Mouse (Mus musculus) forebrain, embryonic 15.5 days (tissue): ENCODE data around the gene Serping1. TPM values are rescaled to one million over a fixed set of nuclear protein-coding genes. Genes with fewer than 3 reads are reported as not detected.

Experiments used
- ATAC-seq: fragments of 200-750 bp; cut with Nextera tagmentation; replicated peaks from 2 replicates; pipeline ENCODE4 v1.8.0; 2017; ENCODE audit warnings: mild to moderate bottlenecking, moderate TSS enrichment, moderate library complexity
- H3K27ac ChIP-seq: fragments of 300-500 bp; sonication (generic); replicated peaks from 2 replicates; pipeline ENCODE4 v1.5.1; 2015; ENCODE audit warnings: mild to moderate bottlenecking, inconsistent platforms
- H3K27me3 ChIP-seq: fragments of 300-500 bp; sonication (generic); 2 replicates; pipeline ENCODE4 v1.6.1; 2015; ENCODE audit warnings: inconsistent platforms
- H3K36me3 ChIP-seq: fragments of 300-500 bp; sonication (generic); 2 replicates; pipeline ENCODE4 v1.6.1; 2015; ENCODE audit warnings: mild to moderate bottlenecking, inconsistent platforms
- H3K4me1 ChIP-seq: fragments of 300-500 bp; sonication (generic); 2 replicates; pipeline ENCODE4 v1.6.1; 2015; ENCODE audit warnings: inconsistent platforms
- H3K4me2 ChIP-seq: fragments of 300-500 bp; sonication (generic); replicated peaks from 2 replicates; pipeline ENCODE4 v1.6.1; 2015; ENCODE audit warnings: mild to moderate bottlenecking, inconsistent platforms
- H3K4me3 ChIP-seq: fragments of 300-500 bp; sonication (generic); 2 replicates; pipeline ENCODE4 v1.5.1; 2015; ENCODE audit warnings: mild to moderate bottlenecking, inconsistent platforms
- H3K9ac ChIP-seq: fragments of 300-500 bp; sonication (generic); replicated peaks from 2 replicates; pipeline ENCODE4 v1.6.1; 2015; ENCODE audit warnings: mild to moderate bottlenecking, inconsistent platforms
- H3K9me3 ChIP-seq: fragments of 300-500 bp; sonication (generic); 2 replicates; pipeline ENCODE4 v1.6.1; 2016; ENCODE audit warnings: inconsistent platforms
- WGBS: fragments of 180-500 bp; shearing (Covaris S2); methylation state at CpG from one replicate; pipeline ENCODE4 v1.1.7; 2015; ENCODE audit warnings: mixed read lengths; 5-methylcytosine and 5-hydroxymethylcytosine counted together
- polyA plus RNA-seq: library from polyadenylated mRNA; unstranded; fragments of >200 nt; fragmentation: Nextera tagmentation; extraction: Ambion mirVana; gene quantifications from 2 replicates; pipeline ENCODE4 v1.2.1, GENCODE M21; 2015

The Serping1 gene
- polyA plus RNA-seq, 1 experiment from 2014 or later = 21.7 TPM

DNA sequence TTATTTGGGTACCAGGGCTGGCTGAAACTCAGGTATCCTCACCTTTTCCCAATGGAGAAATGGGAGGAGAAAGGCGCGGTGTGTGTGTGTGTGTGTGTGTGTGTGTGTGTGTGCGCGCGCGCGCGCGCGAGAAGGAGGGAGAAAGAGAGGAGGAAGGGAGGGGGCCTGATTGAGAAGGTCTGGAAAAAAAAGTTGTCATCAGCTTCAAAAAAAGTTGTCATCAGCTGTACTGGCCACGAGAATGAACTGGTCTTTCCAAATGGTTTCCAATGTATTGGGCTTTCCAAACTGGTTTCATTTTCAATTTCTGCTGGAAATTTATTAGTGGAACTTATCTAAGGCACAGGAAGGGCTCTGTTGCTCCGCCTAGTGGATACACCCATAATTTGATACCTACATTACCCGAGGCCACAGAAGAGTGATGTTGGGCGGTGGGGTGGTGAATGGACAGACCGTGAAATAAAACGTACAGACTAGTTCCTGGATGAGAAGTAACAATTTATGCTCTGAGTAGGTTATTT is 23.9 kb upstream of the Serping1 start:
- no peaks in the 10 kb centered on the region for H3K9me3 ChIP-seq
- H3K27ac ChIP-seq = no peak overlapping the region
- peak overlapping the region; percentile 53 for H3K9ac ChIP-seq
- no peaks in the 10 kb centered on the region for H3K27me3 ChIP-seq
- ATAC-seq = peak; percentile 70
- peak overlapping the region; percentile 90 for H3K4me2 ChIP-seq
- under 1% methylated on average over 16 of the region's 16 CpGs for WGBS
- peaks cover 9% of the 10 kb centered on the region for H3K4me1 ChIP-seq
- no peaks in the 10 kb centered on the region for H3K36me3 ChIP-seq
- H3K4me3 ChIP-seq = peak overlapping the region; percentile 53

DNA sequence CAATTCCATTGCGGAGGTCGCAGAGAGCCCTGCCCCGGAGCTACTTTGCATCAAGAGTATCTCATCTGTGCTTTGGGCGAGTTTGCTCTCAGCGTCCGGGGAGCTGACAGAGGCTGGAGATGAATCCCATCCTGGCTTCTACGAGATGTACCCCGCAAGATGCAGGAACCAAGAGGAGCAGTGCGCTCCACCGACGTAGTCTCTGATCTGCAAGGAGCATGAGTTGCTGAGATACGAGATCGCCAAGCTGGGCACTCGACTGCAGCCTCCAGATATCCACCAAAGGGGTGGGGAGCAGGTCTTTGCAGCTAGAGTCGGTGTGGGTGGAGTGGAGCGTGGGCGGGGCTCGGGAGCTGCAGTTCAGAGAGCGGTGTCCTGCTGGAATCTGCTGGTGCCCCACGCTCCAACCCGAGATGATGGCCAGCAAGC is 23.3 kb upstream of the Serping1 start, which contains the start of gene Ube2l6:
TSS of gene Ube2l6 (plus strand) at position 336 of the 429 bp plus-strand sequence.
- Histone ChIP-seq H3K27me3 (no peaks in the 10 kb centered on the region), H3K36me3 (no peaks in the 10 kb centered on the region), H3K4me3 (peak within 1 kb of the TSS; percentile 53), H3K27ac (0 out of 2 replicates have a peak within 1 kb of the TSS, but pooled peaks have one; percentile 49), H3K9ac (peak within 1 kb of the TSS; percentile 53), H3K9me3 (no peaks in the 10 kb centered on the region), H3K4me1 (peaks cover 9% of the 10 kb centered on the region), H3K4me2 (peak within 1 kb of the TSS; percentile 90)
- ATAC-seq = peak; percentile 77
- under 1% methylated on average over 21 of the region's 21 CpGs for WGBS

DNA sequence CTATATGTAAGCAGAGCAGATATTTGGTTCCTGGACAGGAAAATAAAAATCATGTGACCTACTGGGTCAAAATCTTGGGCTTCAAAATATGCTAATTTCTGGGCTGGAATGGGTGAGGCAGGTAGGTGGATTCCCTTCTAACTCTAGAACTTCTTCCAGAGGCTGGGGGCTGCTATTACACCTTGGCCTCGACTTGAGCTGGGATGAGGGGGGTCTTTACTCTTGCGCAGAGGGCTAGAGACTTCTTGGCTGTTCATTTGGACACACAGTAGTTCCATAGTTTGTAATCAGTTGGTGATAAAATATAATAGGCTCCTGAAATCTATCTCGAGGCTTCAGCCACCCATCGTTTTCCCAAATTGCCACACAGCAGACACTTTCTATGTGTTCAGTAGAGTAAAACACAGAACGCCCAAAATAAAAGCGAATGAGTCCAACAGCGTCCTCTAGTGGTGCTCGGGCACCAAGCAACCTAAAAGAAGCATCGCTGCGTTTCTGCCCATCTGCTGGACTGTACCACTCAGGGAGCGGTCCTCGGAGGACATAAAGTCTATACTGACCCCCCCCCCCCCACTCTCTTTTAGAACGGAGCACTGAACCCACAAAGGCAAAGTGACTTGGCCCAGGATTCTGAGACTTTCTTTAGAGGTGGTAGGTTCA is 22.7 kb upstream of the Serping1 start:
- Histone ChIP-seq H3K9me3 (no peaks in the 10 kb centered on the region), H3K27ac (0 out of 2 replicates have a peak overlapping the region, but pooled peaks have one; percentile 49), H3K4me1 (peaks cover 9% of the 10 kb centered on the region), H3K36me3 (no peaks in the 10 kb centered on the region), H3K4me3 (peak overlapping the region; percentile 53), H3K9ac (peak overlapping the region; percentile 53), H3K27me3 (no peaks in the 10 kb centered on the region), H3K4me2 (peak overlapping the region; percentile 90)
- peak; percentile 72 for ATAC-seq
- 7% methylated on average over 13 of the region's 13 CpGs for WGBS

DNA sequence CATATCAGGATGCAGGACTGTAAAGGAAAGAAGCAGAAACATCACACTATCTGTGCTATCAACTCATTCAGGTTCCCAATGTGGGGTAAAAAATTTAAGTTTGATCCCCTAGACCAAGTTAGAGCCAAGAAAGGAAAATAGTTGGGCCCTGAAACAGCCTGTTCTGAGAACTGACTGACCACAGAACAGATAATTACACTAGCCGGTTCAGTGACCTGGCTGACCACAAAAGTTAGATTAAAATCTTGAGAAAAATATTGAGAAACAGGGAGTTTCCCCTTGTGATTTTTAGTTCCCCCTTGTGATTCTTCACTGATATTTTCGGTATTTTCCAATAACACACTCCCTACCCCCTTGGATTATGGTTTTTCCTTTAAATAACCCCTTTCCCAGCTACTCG is 18.6 kb upstream of the Serping1 start:
- H3K36me3 ChIP-seq = no peaks in the 10 kb centered on the region
- 88% methylated on average over 3 of the region's 3 CpGs for WGBS
- no peak overlapping the region for H3K27ac ChIP-seq
- no peak overlapping the region for H3K9ac ChIP-seq
- H3K9me3 ChIP-seq = no peaks in the 10 kb centered on the region
- no peak for ATAC-seq
- no peak overlapping the region for H3K4me3 ChIP-seq
- no peak overlapping the region for H3K4me2 ChIP-seq
- peaks cover 5% of the 10 kb centered on the region for H3K4me1 ChIP-seq
- H3K27me3 ChIP-seq = no peaks in the 10 kb centered on the region

DNA sequence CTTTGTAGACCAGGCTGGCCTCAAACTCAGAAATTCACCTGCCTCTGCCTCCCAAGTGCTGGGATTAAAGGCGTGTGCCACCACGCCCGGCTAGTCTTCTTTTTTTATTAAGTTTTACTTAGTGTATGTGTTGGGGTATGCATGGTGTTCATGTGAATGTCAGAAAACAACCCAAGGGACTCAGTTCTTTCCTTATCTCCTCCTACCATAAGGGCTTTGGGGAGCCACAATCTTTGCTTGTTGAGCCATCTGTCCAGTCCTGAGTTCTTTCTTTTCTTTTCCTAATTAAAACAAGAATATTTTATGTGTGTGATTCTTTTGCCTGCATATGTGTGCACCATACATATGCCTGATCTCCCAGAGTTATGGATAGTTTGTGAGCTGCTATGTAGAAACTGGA is 17.9 kb upstream of the Serping1 start:
- no peak overlapping the region for H3K4me2 ChIP-seq
- no peak for ATAC-seq
- H3K4me3 ChIP-seq = no peak overlapping the region
- 94% methylated on average over 3 of the region's 3 CpGs for WGBS
- no peaks in the 10 kb centered on the region for H3K36me3 ChIP-seq
- no peaks in the 10 kb centered on the region for H3K9me3 ChIP-seq
- H3K27ac ChIP-seq = no peak overlapping the region
- H3K4me1 ChIP-seq = peaks cover 2% of the 10 kb centered on the region; the same call in 1 of the 2 replicates
- no peak overlapping the region for H3K9ac ChIP-seq
- H3K27me3 ChIP-seq = no peaks in the 10 kb centered on the region

DNA sequence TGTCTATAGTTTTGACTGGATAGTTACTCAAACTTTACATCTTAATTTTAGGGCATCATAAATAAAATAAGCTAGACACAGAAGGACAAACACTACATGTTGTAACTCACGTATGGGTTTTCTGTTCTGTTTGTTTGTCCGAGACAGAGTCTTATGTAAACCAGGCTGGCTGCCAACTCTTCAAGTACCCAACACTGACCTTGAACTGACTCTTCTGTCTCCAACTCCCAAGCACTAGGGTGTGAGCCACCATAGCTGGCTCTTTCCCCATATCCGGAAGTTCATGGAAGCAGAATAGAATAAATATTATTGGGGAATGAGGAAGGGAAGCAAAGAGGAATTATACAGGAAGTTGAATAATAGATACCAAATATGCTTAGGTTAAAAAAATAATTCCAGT is 17.3 kb upstream of the Serping1 start:
- no peak for ATAC-seq
- Histone ChIP-seq H3K4me1 (no peaks in the 10 kb centered on the region), H3K27me3 (no peaks in the 10 kb centered on the region), H3K4me3 (no peak overlapping the region), H3K27ac (no peak overlapping the region), H3K4me2 (no peak overlapping the region), H3K9ac (no peak overlapping the region), H3K36me3 (no peaks in the 10 kb centered on the region), H3K9me3 (no peaks in the 10 kb centered on the region)
- WGBS = 89% methylated on average over 3 of the region's 3 CpGs

DNA sequence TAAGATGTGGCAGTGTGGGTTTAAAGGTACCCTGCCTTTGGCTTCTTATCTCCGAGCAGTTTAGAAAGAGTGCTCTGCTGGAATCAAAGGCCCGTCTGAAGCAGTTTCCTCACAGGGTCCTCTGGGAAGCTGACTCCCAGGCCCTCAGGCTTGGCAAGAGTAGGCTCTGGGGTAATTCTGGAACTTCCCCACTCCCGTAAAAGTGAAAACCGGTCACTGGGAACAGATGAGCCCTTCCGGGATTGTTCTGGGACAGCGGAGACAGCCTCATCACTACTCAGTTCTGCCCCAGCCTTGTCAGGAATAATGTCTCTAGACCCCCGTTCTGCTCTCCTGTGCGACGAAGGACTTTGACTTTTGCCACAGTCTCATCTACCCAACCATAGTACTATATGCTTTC is 15.2 kb upstream of the Serping1 start:
- H3K4me2 ChIP-seq = no peak overlapping the region
- H3K27me3 ChIP-seq = no peaks in the 10 kb centered on the region
- no peak for ATAC-seq
- H3K4me3 ChIP-seq = no peak overlapping the region
- H3K9me3 ChIP-seq = no peaks in the 10 kb centered on the region
- 59% methylated on average over 9 of the region's 9 CpGs for WGBS
- H3K27ac ChIP-seq = no peak overlapping the region
- H3K4me1 ChIP-seq = no peaks in the 10 kb centered on the region
- no peak overlapping the region for H3K9ac ChIP-seq
- no peaks in the 10 kb centered on the region for H3K36me3 ChIP-seq

DNA sequence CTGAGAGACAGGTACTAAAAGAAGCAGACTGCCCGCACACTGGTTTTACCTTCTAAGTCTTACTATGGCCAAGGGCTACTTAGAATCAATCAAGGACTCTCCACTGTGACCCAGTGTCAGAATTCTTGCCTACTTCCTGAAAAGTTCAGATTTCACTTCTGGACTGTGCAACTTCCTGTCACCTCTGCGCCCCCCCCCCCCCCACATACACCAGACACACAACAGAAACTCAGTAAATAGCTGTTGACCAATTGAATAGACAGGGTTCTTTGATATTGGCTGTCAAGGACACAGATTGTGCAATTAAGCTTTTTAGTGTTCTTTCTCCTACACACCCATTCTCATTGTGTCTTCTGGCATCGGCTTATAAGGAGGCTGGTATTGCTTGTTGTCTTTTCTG is 13.1 kb upstream of the Serping1 start:
- Histone ChIP-seq H3K27me3 (no peaks in the 10 kb centered on the region), H3K4me2 (no peak overlapping the region), H3K36me3 (no peaks in the 10 kb centered on the region), H3K4me1 (no peaks in the 10 kb centered on the region), H3K27ac (no peak overlapping the region), H3K4me3 (no peak overlapping the region), H3K9me3 (no peaks in the 10 kb centered on the region), H3K9ac (no peak overlapping the region)
- 84% methylated on average over 3 of the region's 3 CpGs for WGBS
- no peak for ATAC-seq

DNA sequence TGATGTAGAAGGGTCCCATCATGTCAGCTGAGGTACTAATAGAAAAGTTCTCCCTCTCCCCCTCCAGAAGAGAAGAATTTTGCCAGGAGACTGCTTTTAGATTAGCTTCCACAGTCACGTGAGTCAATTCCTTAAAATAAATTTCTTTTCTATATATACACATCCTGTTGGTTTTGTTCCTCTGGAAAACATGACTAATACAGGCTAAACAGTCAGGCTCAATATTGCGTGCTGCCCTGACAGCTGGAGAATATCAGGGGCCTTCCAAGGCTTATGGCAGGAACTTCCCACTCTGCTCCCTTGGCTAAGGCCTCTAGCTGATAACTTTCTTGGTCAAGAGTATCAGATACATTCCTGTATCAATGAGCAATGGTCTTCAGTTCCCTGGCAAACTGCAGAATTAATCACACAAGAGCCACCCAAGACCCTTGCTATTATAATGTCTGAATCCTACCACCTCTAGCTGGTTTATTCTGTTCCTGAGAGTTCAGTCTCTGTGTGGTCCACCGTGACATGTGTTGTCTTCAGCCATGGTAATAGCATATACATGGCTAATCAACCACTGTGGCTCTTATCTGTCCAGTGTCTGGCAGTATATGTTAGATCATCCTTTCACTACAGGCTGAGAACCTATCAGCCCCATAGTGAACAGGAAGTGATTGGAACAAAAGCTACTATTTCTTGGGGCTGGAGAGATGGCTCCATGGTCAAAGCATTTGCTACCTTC is 8.8 kb upstream of the Serping1 start:
- no peak overlapping the region for H3K27ac ChIP-seq
- 93% methylated on average over 3 of the region's 3 CpGs for WGBS
- no peaks in the 10 kb centered on the region for H3K9me3 ChIP-seq
- no peaks in the 10 kb centered on the region for H3K36me3 ChIP-seq
- no peak overlapping the region for H3K4me2 ChIP-seq
- H3K27me3 ChIP-seq = no peaks in the 10 kb centered on the region
- no peak overlapping the region for H3K4me3 ChIP-seq
- no peak for ATAC-seq
- H3K9ac ChIP-seq = no peak overlapping the region
- no peaks in the 10 kb centered on the region for H3K4me1 ChIP-seq

DNA sequence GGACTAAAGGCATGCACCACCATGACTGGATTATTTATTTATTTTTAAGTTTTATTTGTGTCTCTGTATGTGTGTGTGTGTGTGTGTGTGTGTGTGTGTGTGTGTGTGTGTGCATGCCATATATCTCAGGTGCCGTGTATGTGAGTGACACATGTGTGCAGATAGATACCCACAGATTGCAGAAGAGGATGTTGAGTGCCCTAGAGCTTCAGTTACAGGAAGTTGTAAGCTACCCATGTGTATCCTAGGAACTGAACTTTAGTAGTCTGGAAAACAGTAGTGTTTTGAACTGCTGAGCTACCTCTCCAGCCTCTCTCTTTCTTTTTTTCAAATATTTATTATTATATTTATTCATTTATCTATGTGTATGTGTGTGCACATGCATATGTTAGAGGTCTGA is 8.1 kb upstream of the Serping1 start:
- Histone ChIP-seq H3K36me3 (no peaks in the 10 kb centered on the region), H3K27me3 (no peaks in the 10 kb centered on the region), H3K4me1 (no peaks in the 10 kb centered on the region), H3K4me2 (no peak overlapping the region), H3K4me3 (no peak overlapping the region), H3K27ac (no peak overlapping the region), H3K9ac (no peak overlapping the region), H3K9me3 (no peaks in the 10 kb centered on the region)
- no peak for ATAC-seq
- WGBS = 94% methylated on average over 1 of the region's 1 CpGs

DNA sequence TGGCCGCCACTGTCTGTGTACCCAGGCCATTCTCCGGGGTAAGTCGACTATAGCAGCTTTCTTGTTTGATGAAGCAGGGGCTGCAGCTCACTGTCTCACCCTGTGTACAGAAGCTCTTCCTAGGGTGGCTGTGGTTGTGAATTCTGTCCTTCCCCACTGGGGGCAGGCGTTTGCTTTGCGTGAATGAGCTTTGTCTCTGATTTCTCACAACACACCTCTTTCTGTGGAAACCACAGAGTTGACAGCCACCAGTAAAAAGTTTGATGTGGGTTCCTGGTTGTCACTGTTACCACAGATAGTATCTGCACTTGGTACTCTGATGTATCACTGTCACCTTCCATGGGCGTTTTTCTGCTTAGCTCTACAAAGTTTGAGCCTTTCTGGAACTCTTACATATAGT is 4.0 kb upstream of the Serping1 start:
- Histone ChIP-seq H3K4me2 (no peak overlapping the region), H3K36me3 (no peaks in the 10 kb centered on the region), H3K27ac (no peak overlapping the region), H3K4me1 (peaks cover 7% of the 10 kb centered on the region), H3K9ac (no peak overlapping the region), H3K9me3 (no peaks in the 10 kb centered on the region), H3K4me3 (no peak overlapping the region), H3K27me3 (no peaks in the 10 kb centered on the region)
- WGBS = 69% methylated on average over 6 of the region's 6 CpGs
- ATAC-seq = no peak

DNA sequence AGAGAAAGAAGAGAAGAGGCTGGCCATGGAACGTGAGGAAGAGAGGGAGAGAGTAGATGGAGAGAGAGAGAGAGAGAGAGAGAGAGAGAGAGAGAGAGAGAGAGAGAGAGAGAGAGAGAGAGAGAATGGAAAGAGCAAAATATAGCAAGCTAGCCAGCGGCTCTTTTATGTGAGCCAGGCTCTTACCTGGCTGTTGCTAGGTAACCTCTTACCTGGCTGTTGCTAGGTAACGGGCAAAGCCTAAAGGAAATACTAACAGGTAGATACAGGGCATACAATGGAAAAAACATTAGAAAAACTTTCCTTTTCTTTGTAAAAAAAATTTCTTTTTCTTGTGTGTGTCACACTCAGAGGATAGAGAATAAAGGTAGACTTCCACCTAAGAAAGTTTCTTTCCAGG is 2.5 kb upstream of the Serping1 start:
- Histone ChIP-seq H3K27me3 (no peaks in the 10 kb centered on the region), H3K4me1 (peaks cover 10% of the 10 kb centered on the region), H3K4me2 (no peak overlapping the region), H3K36me3 (no peaks in the 10 kb centered on the region), H3K27ac (no peak overlapping the region), H3K4me3 (no peak overlapping the region), H3K9me3 (no peaks in the 10 kb centered on the region), H3K9ac (no peak overlapping the region)
- no peak for ATAC-seq
- WGBS = 44% methylated on average over 3 of the region's 3 CpGs
